Mouse (Mus musculus): ENCODE data around the gene Perp. TPM values are rescaled to one million over a fixed set of nuclear protein-coding genes. Genes with fewer than 3 reads are reported as not detected.

Gene Perp
- polyA plus RNA-seq, 1 experiment from 2014 or later: 5.4 TPM

GRCm38 (mm10) chr10:18859632-18860031 is 14.8 kb downstream of the Perp start:
- no peak overlapping the region for H3K4me2 ChIP-seq (ENCODE audit: low read length)
- no peaks in the 10 kb centered on the region for H3K4me1 ChIP-seq (replicated peaks; ENCODE audit: control insufficient read depth, insufficient read depth, low read length)
- H3K9ac ChIP-seq (replicated peaks; ENCODE audit: low read depth, low read length): no peak overlapping the region
- 67% methylated on average over 3 of the region's 3 CpGs for WGBS
- no peak overlapping the region for H3K4me3 ChIP-seq (replicated peaks; ENCODE audit: low read length)
- H3K27me3 ChIP-seq (replicated peaks; ENCODE audit: control insufficient read depth, insufficient read depth, low read length): no peaks in the 10 kb centered on the region
- H3K36me3 ChIP-seq (ENCODE audit: control insufficient read depth, insufficient read depth): no peaks in the 10 kb centered on the region
- no peak for ATAC-seq
- no peaks in the 10 kb centered on the region for H3K9me3 ChIP-seq (ENCODE audit: control insufficient read depth, low read length)
- H3K27ac ChIP-seq (ENCODE audit: low read length): no peak overlapping the region

- H3K36me3 ChIP-seq (ENCODE audit: control insufficient read depth, insufficient read depth): no peaks in the 10 kb centered on the region
- H3K9me3 ChIP-seq (ENCODE audit: control insufficient read depth, low read length): no peaks in the 10 kb centered on the region
- H3K27me3 ChIP-seq (replicated peaks; ENCODE audit: control insufficient read depth, insufficient read depth, low read length): no peaks in the 10 kb centered on the region
- H3K9ac ChIP-seq (replicated peaks; ENCODE audit: low read depth, low read length): no peak overlapping the region
- no peak overlapping the region for H3K4me2 ChIP-seq (ENCODE audit: low read length)
- no peak overlapping the region for H3K4me3 ChIP-seq (replicated peaks; ENCODE audit: low read length)
- no peak overlapping the region for H3K27ac ChIP-seq (ENCODE audit: low read length)
- WGBS: 63% methylated on average over 5 of the region's 5 CpGs
- no peak for ATAC-seq
- no peaks in the 10 kb centered on the region for H3K4me1 ChIP-seq (replicated peaks; ENCODE audit: control insufficient read depth, insufficient read depth, low read length)
These were observed 15.5 kb downstream of the Perp start for GRCm38 (mm10) chr10:18860119-18860824.

- Histone ChIP-seq H3K4me3 (replicated peaks; ENCODE audit: low read length) (no peak overlapping the region), H3K9me3 (ENCODE audit: control insufficient read depth, low read length) (no peaks in the 10 kb centered on the region), H3K4me2 (ENCODE audit: low read length) (no peak overlapping the region), H3K9ac (replicated peaks; ENCODE audit: low read depth, low read length) (no peak overlapping the region), H3K36me3 (ENCODE audit: control insufficient read depth, insufficient read depth) (no peaks in the 10 kb centered on the region), H3K4me1 (replicated peaks; ENCODE audit: control insufficient read depth, insufficient read depth, low read length) (no peaks in the 10 kb centered on the region), H3K27me3 (replicated peaks; ENCODE audit: control insufficient read depth, insufficient read depth, low read length) (no peaks in the 10 kb centered on the region), H3K27ac (ENCODE audit: low read length) (no peak overlapping the region)
- 84% methylated on average over 11 of the region's 11 CpGs for WGBS
- no peak for ATAC-seq
These were observed 16.0 kb downstream of the Perp start for GRCm38 (mm10) chr10:18860831-18861230.

- 60% methylated on average over 4 of the region's 4 CpGs for WGBS
- Histone ChIP-seq H3K9ac (replicated peaks; ENCODE audit: low read depth, low read length) (no peak overlapping the region), H3K27me3 (replicated peaks; ENCODE audit: control insufficient read depth, insufficient read depth, low read length) (no peaks in the 10 kb centered on the region), H3K9me3 (ENCODE audit: control insufficient read depth, low read length) (no peaks in the 10 kb centered on the region), H3K4me1 (replicated peaks; ENCODE audit: control insufficient read depth, insufficient read depth, low read length) (no peaks in the 10 kb centered on the region), H3K27ac (ENCODE audit: low read length) (no peak overlapping the region), H3K4me2 (ENCODE audit: low read length) (no peak overlapping the region), H3K4me3 (replicated peaks; ENCODE audit: low read length) (no peak overlapping the region), H3K36me3 (ENCODE audit: control insufficient read depth, insufficient read depth) (no peaks in the 10 kb centered on the region)
- ATAC-seq: no peak
These were observed 16.6 kb downstream of the Perp start for GRCm38 (mm10) chr10:18861418-18861817.

GRCm38 (mm10) chr10:18863332-18863731 is 18.5 kb downstream of the Perp start:
- ATAC-seq: no peak
- Histone ChIP-seq H3K27ac (ENCODE audit: low read length) (no peak overlapping the region), H3K36me3 (ENCODE audit: control insufficient read depth, insufficient read depth) (no peaks in the 10 kb centered on the region), H3K4me3 (replicated peaks; ENCODE audit: low read length) (no peak overlapping the region), H3K4me1 (replicated peaks; ENCODE audit: control insufficient read depth, insufficient read depth, low read length) (no peaks in the 10 kb centered on the region), H3K27me3 (replicated peaks; ENCODE audit: control insufficient read depth, insufficient read depth, low read length) (no peaks in the 10 kb centered on the region), H3K4me2 (ENCODE audit: low read length) (no peak overlapping the region), H3K9ac (replicated peaks; ENCODE audit: low read depth, low read length) (no peak overlapping the region), H3K9me3 (ENCODE audit: control insufficient read depth, low read length) (no peaks in the 10 kb centered on the region)
- 72% methylated on average over 4 of the region's 4 CpGs for WGBS

GRCm38 (mm10) chr10:18864753-18865152 is 19.9 kb downstream of the Perp start:
- H3K9ac ChIP-seq (replicated peaks; ENCODE audit: low read depth, low read length): no peak overlapping the region
- no peak overlapping the region for H3K27ac ChIP-seq (ENCODE audit: low read length)
- H3K4me2 ChIP-seq (ENCODE audit: low read length): no peak overlapping the region
- no peaks in the 10 kb centered on the region for H3K4me1 ChIP-seq (replicated peaks; ENCODE audit: control insufficient read depth, insufficient read depth, low read length)
- ATAC-seq: no peak
- H3K36me3 ChIP-seq (ENCODE audit: control insufficient read depth, insufficient read depth): no peaks in the 10 kb centered on the region
- 49% methylated on average over 5 of the region's 5 CpGs for WGBS
- no peaks in the 10 kb centered on the region for H3K27me3 ChIP-seq (replicated peaks; ENCODE audit: control insufficient read depth, insufficient read depth, low read length)
- no peaks in the 10 kb centered on the region for H3K9me3 ChIP-seq (ENCODE audit: control insufficient read depth, low read length)
- H3K4me3 ChIP-seq (replicated peaks; ENCODE audit: low read length): no peak overlapping the region

GRCm38 (mm10) chr10:18870990-18871389 is 26.2 kb downstream of the Perp start:
- Histone ChIP-seq H3K36me3 (ENCODE audit: control insufficient read depth, insufficient read depth) (no peaks in the 10 kb centered on the region), H3K27me3 (replicated peaks; ENCODE audit: control insufficient read depth, insufficient read depth, low read length) (no peaks in the 10 kb centered on the region), H3K4me2 (ENCODE audit: low read length) (no peak overlapping the region), H3K27ac (ENCODE audit: low read length) (no peak overlapping the region), H3K9me3 (ENCODE audit: control insufficient read depth, low read length) (no peaks in the 10 kb centered on the region), H3K4me3 (replicated peaks; ENCODE audit: low read length) (no peak overlapping the region), H3K4me1 (replicated peaks; ENCODE audit: control insufficient read depth, insufficient read depth, low read length) (no peaks in the 10 kb centered on the region), H3K9ac (replicated peaks; ENCODE audit: low read depth, low read length) (no peak overlapping the region)
- ATAC-seq: no peak
- WGBS: 81% methylated on average over 2 of the region's 2 CpGs

- H3K27me3 ChIP-seq (replicated peaks; ENCODE audit: control insufficient read depth, insufficient read depth, low read length): no peaks in the 10 kb centered on the region
- H3K4me2 ChIP-seq (ENCODE audit: low read length): no peak overlapping the region
- no peaks in the 10 kb centered on the region for H3K36me3 ChIP-seq (ENCODE audit: control insufficient read depth, insufficient read depth)
- H3K9ac ChIP-seq (replicated peaks; ENCODE audit: low read depth, low read length): no peak overlapping the region
- H3K9me3 ChIP-seq (ENCODE audit: control insufficient read depth, low read length): no peaks in the 10 kb centered on the region
- no peak overlapping the region for H3K4me3 ChIP-seq (replicated peaks; ENCODE audit: low read length)
- WGBS: 73% methylated on average over 1 of the region's 1 CpGs
- no peak overlapping the region for H3K27ac ChIP-seq (ENCODE audit: low read length)
- H3K4me1 ChIP-seq (replicated peaks; ENCODE audit: control insufficient read depth, insufficient read depth, low read length): no peaks in the 10 kb centered on the region
- ATAC-seq: no peak
These were observed 31.4 kb downstream of the Perp start for GRCm38 (mm10) chr10:18876211-18876610.

- Histone ChIP-seq H3K9me3 (ENCODE audit: control insufficient read depth, low read length) (no peaks in the 10 kb centered on the region), H3K4me3 (replicated peaks; ENCODE audit: low read length) (no peak overlapping the region), H3K4me1 (replicated peaks; ENCODE audit: control insufficient read depth, insufficient read depth, low read length) (no peaks in the 10 kb centered on the region), H3K9ac (replicated peaks; ENCODE audit: low read depth, low read length) (no peak overlapping the region), H3K27me3 (replicated peaks; ENCODE audit: control insufficient read depth, insufficient read depth, low read length) (no peaks in the 10 kb centered on the region), H3K36me3 (ENCODE audit: control insufficient read depth, insufficient read depth) (no peaks in the 10 kb centered on the region), H3K4me2 (ENCODE audit: low read length) (no peak overlapping the region), H3K27ac (ENCODE audit: low read length) (no peak overlapping the region)
- no peak for ATAC-seq
- 93% methylated on average over 6 of the region's 6 CpGs for WGBS
These were observed 33.3 kb downstream of the Perp start for GRCm38 (mm10) chr10:18878111-18878510.

- H3K27me3 ChIP-seq (replicated peaks; ENCODE audit: control insufficient read depth, insufficient read depth, low read length): no peaks in the 10 kb centered on the region
- no peaks in the 10 kb centered on the region for H3K36me3 ChIP-seq (ENCODE audit: control insufficient read depth, insufficient read depth)
- H3K4me3 ChIP-seq (replicated peaks; ENCODE audit: low read length): no peak overlapping the region
- ATAC-seq: no peak
- 74% methylated on average over 4 of the region's 4 CpGs for WGBS
- H3K27ac ChIP-seq (ENCODE audit: low read length): no peak overlapping the region
- H3K4me1 ChIP-seq (replicated peaks; ENCODE audit: control insufficient read depth, insufficient read depth, low read length): no peaks in the 10 kb centered on the region
- no peak overlapping the region for H3K4me2 ChIP-seq (ENCODE audit: low read length)
- no peak overlapping the region for H3K9ac ChIP-seq (replicated peaks; ENCODE audit: low read depth, low read length)
- no peaks in the 10 kb centered on the region for H3K9me3 ChIP-seq (ENCODE audit: control insufficient read depth, low read length)
These were observed 34.3 kb downstream of the Perp start for GRCm38 (mm10) chr10:18879160-18879559.
